Mouse (Mus musculus) cerebellum, postnatal 10 days (tissue): ENCODE data around the gene Tril.

ENCODE experiments used
- DNase-seq, 2 experiments: peaks; one replicate each; pipeline ENCODE4 v3.0.0; 2021; ENCODE audit warnings: mixed read lengths in 2 of 2

Tril gene

GRCm38 (mm10) chr6:53806021-53806420, 14.6 kb downstream of the Tril start:
- DNase-seq = peak; percentile 45 to 53

GRCm38 (mm10) chr6:53804145-53804544, 16.5 kb downstream of the Tril start:
- no peak for DNase-seq

DNA sequence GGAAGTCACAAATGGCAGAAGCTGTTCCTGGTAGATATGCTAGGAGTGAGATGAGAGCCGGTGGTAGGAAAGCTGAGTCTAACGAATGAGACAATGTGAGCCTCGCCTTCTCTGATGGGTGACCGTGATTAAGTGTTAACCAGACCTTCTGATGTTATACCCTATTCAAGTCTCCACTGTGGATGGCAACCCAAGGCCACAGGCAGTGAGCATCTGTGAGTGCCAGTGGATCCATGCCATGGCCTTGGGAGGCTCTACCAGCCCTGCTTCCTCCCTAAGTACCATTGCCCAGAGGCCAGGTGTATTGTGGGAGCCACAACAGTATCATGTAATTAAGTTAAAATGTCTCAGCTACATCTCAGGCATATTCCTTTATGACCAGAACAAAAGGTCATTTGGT, 17.1 kb downstream of the Tril start:
- DNase-seq = no peak

DNA sequence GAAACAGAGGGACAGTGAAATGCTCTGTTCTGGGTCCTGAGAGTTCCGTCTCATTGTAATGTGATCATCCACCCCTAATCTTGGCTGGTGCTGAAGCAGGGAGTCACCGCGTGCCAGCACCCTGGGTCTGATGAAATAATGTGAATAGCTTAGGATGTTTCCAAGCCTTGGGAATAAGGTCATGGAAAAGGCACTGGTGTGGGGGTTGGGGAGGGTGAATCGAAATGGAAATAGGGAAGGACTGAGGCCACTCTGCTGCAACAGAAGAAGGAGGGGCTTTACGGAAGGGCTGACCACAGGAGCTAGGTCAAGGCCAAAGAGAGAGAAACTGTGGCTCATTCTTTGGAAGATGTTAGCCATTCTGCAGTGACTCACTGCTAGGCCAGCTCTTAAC, 18.7 kb downstream of the Tril start:
- peak in 1 of 2 experiments; percentile 50 for DNase-seq

DNA sequence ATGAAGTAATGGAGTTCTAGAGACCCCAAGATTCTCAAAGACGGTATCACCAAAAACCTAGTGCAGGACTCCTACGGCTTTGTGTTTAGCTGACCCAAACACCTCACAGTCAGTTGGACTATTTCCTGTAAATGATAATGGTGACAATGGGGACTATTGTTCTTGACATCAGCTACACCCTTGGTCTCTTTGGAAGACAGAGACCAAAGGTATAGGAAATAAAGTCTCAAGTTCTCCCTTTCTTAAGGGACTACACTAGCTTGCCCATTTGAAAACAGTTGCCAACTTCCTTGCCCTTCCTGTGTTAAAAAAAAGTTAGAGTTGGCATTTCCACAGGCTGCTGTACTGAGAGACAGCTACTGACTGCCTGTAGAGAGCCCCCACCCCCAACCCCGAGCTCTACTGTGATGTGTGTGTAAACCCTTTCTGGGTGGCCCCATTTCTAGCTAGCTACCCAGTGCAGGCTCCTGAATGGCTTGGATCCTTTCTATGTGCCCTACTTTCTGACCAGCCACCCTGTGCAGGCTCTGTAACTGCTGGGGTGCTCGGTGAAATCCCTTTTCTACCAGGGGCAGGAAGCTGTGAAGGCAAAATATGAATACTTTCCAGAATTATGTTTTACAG, 19.2 kb downstream of the Tril start:
- DNase-seq = peak in 1 of 2 experiments; percentile 44

DNA sequence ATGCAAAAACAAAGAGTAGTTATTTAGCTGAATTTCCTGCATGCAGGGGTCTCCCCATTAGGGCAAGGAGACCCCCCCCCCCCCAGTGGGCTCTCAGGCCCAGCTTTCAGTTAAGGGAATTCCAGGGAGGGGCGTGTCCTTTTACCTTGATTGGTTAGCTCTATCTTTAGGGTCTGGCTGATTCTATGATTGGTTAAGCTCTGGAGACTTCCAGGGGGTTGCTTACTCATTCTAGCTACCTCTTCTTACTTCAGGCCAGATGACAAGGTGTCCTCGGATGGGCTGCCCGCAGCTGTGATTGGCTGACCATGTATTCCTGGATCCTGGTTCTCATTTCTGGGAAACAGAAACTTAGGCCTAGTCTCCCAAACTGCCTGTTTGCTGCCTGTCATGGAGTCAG, 21.8 kb downstream of the Tril start:
- DNase-seq = no peak

DNA sequence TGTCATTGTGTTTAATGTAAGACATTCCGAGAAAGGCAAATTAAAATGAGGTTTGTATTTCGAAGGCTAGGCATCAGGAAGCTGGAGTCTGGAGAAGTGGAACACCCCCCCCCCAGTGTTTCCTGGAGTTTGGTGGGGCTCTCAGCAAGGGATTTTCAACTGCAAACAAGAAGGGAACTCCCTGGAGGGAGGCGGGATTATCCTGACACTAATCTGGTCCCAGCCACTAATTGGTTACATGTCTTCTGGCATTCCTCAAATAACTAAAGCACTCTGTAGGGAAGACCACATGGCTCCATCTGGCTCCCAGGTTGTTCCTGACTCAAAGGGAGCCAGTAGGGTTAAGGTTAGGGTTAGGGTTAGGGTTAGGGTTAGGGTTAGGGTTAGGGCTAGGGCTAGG, 23.8 kb downstream of the Tril start:
- DNase-seq = no peak

GRCm38 (mm10) chr6:53795788-53796187, 24.8 kb downstream of the Tril start:
- DNase-seq = peak; percentile 76 to 78

DNA sequence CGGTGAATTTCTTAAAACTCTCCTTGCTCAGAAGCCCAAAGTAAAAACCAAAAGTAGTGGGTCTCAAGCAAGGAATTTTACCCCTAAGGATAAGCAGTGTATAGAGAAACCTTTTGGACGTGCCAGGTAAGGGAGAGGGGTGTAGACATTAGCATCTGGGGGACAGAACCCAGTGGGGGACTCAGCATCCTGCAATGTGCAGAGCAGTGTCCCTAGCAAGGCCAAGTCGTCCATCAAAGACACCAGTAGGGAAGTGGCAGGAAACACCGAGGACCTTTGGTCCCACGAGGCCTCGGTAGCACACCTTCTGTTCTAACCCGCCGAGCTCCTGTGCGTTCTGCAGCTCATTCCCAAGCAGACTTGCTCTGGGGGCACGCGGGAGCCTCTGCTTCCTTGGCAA, 25.6 kb downstream of the Tril start:
- DNase-seq = peak in 1 of 2 experiments; percentile 32

GRCm38 (mm10) chr6:53794323-53794971, 26.2 kb downstream of the Tril start:
- DNase-seq = peak; percentile 94

GRCm38 (mm10) chr6:53782880-53783539, 37.6 kb downstream of the Tril start:
- DNase-seq = peak; percentile 82 to 87

DNA sequence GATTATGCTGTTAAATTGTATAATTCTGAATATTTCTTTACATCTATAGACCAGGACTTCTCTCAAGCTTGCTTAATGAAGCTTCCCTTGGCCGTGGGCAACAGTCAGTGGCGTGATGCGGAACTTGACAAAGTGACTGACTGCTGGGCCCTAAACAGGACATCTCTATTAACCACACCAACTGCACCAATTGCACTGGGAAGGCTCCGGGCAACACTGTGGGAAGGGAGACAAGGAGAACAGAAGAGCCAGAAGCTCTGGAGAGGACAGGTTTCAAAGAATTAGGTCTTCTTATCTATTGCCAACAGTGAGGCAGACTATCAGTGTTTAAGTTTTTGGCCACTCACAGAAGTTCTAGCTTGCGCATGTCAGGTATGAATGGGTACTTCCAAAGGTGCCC, 38.4 kb downstream of the Tril start:
- DNase-seq = no peak

- DNase-seq = peak; percentile 77 to 83
These were observed 39.5 kb downstream of the Tril start for GRCm38 (mm10) chr6:53781171-53781570.

DNA sequence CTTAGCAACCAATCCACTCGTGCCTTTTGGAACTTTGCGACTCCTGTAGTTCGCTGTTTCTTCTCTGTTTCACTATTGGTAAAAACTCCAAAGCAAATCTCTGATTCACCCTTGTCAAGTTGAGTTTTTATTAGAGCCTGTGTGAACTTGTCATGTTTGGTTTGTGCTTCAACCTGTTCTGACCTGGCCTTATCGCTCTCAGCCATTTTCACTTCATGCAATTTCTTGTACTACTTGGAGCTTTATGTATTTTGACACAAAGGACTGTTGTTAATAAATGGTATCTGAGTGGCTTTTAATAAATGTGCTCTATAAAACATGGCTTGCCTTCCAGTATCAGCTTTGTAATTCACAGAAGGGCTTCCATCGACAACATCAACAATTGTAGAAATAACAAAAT, 40.6 kb downstream of the Tril start:
- DNase-seq = no peak

DNA sequence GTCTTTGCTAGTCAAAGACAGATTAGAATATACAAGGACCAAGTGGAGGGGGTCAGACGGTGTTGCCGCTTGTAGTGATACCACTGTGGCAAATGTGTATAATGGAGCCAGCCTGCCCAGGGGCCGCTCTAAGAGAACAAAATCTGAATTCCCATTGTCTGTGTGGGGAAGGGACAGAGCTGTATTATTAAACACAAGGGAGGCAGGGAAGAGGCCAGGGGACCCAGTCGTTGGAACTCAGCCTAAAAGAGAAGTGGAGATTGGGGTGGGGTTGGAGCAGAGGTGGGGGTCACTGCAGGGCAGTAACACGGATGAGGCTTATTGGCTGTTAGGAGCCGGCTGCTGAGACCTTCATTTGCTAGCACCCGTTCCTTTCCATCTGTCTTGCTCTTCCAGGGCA, 41.1 kb downstream of the Tril start:
- no peak for DNase-seq

DNA sequence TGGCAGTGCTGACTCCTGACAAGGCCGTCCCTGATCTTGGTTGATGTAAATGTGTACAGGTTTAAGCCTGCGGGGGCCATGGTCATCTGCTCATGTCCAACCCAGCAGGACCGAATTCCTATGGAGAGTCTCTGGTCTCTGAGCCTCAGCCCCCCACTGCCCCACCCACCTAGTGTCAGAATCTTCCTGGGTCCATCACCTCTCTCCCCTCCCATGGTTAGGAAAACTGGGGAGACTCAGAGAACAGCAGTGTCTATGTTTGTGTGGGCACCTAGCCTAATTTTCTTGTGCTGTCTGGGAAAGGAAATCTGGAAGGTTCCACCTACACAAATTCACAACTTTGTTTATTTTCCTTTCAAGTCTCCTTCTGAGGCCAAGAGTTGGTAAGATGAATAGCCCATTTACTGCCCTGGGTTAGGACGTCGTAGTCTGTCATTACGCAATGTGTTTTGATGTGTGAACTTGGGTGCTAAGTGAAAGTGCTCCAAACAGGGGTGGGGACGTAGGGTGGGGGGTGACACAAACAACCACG, 42.1 kb downstream of the Tril start:
- DNase-seq = no peak

GRCm38 (mm10) chr6:53768275-53768674, 52.4 kb downstream of the Tril start:
- DNase-seq = no peak

GRCm38 (mm10) chr6:53766243-53766915, 54.3 kb downstream of the Tril start:
- no peak for DNase-seq

DNA sequence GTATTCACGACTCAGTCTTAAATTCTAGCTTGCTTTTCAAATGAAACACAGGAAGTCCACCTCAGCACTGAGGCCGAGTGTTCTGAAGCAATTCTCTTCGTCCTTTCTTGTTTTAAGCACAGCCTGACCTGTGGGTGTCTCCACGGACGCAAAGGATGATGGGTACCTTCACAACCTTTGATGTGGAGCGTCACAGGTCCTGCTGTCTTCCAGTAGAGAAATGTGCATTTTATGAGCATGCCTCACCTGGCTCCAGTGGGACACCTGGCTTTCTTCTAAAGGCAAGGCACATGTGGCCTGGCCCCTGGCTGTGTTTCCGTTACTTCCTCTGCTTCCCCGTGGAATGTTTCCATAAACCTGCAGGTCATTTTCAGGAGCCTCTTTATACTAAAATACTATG, 54.9 kb downstream of the Tril start:
- no peak for DNase-seq
